Mouse (Mus musculus) cerebellum, adult (tissue): ENCODE results near the gene Evl.

ENCODE experiments used
- ATAC-seq: cut with Nextera tagmentation; 2 replicates; pipeline ENCODE4 v1.9.2; 2017; ENCODE audit warnings: mild to moderate bottlenecking, moderate library complexity, mixed read lengths; ENCODE audit not compliant: insufficient number of reproducible peaks, low FRiP score, low TSS enrichment

The Evl gene

DNA sequence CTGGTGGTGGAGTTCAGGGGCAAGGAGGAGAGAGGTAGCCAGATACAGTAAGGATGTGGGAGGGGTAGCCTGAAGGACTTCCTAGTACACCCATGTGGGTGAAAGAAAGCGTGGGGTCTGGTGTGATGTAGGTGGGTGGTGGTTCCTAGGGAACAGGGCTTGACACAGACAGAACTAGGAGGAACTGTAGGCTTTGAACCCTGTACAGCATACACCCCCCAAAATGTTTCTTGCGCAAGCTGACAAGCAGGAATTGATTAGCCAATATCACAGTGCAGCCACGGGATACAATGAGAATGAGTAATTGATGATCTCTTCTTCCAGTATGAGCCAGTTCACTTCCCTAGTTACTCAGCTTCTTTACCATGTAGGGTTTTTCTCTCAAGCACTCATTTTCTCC lies 84.6 kb downstream of the Evl start:
- no peak for ATAC-seq

DNA sequence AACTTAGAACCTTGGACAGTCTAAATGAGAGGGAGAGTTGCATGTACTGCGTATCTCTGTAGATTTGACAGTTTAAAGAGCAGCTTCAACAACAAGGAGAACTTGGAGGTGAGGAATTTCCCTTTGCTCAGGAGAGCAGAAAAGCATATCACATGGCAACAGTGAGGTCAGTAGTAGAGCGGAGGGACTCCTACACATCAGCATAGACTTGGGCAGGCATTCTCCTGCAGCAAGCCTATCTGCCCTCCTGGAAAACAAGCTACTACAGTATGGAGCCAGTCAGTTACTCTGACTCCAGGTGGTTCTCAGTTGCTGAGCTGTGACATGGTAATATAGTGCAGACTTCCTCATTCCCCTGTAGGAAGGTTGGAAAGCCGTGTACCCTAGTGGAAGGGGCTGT lies 87.5 kb downstream of the Evl start:
- no peak for ATAC-seq

DNA sequence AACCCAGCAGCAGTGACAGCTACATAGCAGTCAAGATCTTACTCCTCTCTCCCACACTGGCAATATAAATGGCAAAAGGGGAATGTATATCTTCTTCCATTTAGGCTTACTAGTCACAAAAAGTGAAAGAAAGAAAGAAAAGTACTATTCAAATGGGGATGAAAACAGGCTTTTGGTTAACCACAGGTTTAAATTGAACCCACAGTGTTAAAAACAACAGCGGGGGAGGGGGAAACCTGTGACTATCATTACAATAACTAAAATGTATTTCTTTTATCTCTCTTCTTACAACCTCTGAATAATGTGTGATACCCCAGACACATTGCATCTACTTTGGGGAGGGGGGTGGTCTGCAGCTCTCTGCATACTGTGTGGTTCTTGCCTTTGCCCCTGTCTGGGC lies 91.7 kb downstream of the Evl start:
- no peak for ATAC-seq

DNA sequence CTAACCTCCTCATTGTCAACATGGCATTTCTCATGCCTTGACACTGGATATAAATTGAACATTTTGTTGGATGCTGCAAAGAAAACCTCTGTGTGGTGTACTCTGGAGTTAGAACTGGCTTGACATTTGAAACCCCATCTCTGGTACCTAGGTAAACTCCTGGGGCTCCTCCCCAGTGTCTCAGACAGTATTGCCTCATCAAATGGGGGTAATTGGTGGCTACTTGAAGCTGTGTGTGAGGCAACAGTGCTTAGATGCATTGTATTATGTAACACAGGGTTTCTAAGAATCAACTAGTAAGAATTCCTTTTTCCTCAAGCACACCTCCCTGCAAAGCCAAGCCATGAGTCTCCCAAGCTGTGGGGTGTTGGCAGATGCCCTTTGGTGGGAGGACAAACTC lies 93.3 kb downstream of the Evl start:
- no peak for ATAC-seq

DNA sequence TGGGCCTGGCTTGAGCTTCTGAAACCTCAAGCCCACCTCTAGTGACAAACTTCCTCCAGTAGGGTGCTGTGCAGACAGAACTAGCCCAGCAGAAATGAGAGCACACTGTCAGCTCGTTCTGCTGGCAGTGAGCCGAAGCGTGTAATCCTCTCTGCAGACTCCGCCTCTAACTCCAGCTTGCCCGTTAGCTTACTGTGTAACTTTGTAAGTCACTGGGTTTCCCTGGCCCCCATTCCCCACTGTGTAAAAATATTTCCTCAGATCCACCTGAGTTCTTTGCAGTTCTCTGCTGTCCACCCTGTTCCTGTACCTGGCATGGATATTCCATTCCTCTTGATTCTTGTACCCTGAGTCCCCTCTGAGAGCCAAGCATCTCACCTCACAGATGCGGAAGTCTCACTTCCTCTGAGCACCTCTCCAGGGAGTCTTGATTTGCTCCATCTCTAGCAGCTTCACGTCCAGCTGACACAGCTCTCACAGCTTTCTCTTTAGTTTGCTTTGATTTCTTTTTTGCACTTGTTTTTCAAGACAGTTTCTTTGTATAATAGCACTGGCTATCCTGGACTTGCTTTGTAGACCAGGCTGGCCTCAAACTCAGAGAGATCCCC lies 96.6 kb downstream of the Evl start:
- no peak; the same call in 1 of the 2 replicates for ATAC-seq

DNA sequence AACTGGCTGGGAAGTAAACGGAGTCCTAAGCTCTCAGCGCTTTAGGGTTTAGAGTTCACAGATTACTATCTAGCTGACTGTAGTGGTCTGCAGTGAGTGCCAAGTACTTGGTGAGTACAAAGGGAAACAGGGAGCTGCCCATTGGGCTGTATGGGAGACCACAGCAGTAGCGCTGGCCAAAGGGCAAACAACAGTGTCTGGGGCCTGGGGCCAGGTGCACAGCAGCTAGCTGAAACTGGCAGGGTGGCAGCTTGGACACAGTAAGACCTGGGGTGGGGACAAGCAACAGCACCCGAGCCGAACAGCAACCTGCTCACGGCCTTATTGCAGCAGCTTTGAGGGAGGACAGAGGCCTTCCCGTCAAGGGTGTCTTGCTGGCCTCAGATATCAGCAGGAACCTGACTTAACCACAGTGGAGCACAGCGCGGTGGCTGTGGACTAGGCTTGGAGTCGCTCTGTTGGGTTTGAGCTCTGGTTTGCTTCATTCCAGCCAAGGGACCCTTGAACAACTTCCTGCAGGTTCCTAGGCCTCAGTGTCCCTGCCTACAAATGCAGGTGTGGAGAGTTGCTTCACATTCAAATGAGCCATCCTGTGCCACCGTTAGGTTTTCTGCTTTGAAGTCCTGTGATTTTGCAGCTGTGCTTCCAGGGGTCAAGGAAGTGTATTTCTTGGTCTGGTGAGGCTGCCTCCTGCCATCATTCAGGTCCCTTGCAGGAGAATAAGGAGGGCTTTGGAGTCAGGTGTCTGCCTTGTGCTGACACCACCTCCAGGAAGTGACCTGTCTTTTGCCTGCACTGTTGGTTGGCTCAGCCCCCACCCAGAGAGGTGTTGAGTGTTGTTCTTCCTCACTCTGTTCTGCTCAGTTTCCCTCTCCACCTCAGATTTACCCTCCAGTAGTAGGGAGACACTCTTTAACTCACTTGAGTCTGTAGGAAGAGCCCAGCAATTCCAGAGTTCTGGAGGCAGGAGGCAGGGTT lies 99.1 kb downstream of the Evl start:
- ATAC-seq, result no peak

DNA sequence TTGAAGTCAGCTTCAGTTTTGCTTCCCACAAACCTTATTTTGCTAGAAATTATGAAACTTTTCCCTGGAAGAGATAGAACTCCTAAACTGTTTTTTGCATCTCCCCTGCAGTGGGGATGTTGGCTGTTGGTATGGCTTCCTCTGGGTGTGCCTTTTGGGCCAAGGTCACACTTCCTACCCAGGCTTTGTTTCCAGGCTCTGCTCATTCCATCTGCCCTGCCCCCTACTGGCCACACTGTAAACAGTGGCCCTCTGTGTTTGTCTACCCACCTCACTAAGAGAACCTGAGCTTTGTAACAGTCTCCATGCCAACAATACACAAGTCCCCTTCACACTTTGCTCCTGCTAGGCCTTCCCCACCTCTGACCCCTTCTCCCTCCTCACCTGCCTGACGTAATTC lies 102.8 kb downstream of the Evl start:
- 0 out of 2 replicates have a peak, but pooled peaks have one; percentile 15 for ATAC-seq

DNA sequence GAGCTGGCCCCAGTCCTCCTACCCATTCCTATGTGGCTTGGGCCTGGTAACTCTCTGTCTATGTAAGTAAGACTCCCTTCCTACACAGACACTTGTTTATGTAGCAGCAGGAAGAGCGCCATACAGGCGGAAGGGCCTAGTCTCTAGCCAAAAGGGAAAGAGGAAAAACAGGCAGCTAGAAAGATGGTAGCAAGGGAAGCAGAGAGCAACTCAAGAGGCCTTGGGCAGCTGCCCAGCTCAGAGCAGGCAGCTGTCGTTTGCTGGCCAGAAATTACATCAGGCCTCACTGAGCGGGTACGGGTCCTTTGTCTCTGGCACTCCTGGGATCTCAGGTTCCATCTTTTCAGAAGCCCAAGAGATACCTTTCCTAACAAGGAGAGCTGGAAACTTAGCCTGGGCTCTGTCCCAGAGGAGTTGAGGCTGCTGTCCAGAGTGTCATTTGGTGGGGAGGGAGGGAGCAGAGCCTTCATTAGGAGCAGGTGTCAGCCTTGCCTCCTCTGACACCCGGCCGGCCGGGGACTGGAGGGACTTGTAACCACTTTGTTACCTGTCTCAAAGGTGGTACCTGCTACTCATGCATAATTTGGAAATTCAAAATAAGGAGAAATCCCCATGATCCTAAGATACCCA lies 114.2 kb downstream of the Evl start:
- ATAC-seq, result no peak

DNA sequence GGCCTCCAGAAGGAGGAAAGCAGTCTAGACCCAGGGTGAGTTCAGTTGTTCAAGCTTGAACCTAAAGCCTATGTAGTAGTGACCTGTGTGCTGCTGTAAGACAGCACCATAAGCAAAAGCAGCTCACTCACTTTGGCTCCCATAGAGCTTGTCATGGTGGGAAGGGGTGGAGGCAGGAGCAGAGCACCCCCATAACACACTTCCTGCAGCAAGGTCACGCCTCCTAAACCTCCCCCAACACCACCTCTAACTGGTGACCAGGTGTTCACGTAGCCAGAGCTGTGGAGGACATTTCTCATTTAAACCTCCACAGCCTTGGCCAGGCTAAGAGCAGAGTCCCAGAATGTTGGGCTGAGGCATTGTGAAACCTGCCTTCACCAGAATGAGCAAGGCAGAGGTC lies 117.0 kb downstream of the Evl start:
- ATAC-seq, result no peak

DNA sequence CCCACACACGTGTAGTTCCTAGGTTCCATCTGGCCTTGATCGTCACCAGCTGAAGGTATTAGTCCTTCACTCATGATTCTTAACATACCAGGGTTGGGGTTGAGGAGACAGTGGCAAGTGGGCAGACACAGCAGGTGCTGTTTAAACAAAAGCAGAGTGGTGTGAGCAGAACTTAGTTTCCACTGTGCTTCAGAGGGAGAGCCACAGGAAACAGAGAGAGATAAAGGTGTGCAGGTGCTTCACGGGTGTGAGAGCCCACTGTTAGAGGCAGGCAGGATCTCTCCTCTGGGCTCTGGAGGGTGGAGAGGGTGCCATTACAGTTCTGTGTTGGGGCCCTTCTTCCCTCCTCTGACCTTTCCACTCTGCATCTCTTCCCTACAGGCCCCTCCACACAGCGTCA lies 118.4 kb downstream of the Evl start:
- ATAC-seq, result no peak

DNA sequence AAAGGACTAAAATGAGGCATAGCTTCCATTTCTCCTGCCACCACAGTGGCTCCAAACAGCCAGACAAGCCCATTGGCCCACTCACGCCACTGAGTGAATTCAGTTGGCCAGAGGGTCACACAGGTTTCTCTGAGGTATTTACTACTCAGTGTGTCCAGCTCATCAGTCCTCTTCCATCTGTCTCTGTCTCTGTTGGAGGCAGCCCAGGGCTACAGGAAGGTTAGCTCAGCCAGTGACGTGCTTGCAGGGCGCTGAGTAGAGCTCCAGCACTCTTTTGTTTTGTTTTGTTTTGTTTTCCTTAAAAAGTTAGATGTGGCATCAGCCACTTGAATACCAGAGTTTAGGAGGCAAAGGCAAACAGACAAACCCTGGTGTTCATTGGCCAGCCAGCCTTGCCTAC lies 119.0 kb downstream of the Evl start:
- no peak for ATAC-seq

DNA sequence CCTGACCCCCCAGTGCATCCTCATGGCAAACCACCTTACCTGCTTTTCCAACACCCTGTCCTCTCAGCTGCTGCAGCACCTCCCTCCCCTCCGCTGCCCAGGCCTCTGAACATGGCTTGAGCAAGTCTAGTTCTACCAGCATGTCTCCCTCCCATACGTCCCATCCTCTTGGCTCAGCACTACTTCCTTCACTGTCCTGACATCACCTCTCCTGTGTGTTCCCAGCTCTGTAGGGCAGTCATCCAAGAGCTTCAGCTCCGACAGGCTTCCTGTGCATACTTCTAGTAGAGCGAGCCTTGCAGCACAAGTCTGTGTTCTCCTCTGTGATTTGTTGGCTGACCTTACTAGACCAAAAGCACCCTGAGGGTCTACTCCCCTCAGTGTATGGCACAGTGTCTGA lies 120.0 kb downstream of the Evl start:
- ATAC-seq, result peak; percentile 53; the same call in 1 of the 2 replicates

DNA sequence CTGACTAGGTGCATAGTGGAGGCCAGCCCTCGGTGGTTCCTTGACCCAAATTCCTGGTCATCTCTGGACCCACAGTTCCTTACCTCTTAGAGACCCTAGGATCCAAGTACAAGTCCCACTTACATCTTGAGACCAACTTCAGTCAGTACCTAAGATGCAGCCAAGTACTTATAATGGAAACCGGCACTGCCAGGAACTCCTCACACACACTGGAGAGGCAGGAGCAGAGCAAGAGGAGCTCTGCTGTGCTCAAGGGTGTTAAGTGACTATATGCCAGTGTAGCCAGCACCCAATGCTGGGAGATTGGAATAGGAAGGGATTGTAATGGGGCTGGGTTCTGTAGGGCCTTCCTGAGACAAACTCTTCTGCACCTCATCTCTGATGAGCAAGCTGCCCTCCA lies 120.4 kb downstream of the Evl start:
- no peak for ATAC-seq

DNA sequence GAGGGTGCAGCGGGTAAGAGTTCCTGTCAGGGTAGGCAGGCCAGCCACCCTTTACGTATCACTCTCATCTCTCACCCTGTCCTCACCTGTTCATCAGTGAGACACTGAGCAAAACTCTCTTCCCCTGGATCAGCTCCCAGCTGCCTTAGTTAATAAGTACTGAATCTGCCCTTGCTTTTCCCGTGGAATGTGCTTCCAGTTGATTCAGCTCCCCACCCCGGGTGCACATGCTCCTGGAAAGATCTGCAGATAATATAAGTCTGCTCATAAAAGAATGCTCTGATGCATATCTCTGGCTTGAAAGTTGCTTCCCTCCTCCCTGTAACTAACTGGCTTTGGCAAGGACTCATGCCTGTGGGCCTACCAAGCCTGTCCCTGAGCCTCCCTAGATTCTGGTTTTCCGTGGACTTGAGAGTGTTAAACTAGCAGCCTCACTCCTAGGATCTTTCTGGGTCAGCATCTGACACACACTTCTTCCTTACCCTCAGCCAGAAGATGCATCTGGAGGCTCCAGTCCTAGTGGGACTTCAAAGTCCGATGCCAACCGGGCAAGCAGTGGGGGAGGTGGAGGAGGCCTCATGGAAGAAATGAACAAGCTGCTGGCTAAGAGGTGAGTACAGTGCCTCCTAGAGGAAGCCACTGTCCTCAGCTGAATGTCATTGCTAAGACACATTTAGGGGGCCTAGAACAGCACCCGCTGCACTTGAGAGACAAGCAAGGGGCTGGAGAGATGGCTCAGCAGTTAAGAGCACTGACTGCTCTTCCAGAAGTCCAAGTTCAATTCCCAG lies 121.3 kb downstream of the Evl start:
- ATAC-seq, result no peak

DNA sequence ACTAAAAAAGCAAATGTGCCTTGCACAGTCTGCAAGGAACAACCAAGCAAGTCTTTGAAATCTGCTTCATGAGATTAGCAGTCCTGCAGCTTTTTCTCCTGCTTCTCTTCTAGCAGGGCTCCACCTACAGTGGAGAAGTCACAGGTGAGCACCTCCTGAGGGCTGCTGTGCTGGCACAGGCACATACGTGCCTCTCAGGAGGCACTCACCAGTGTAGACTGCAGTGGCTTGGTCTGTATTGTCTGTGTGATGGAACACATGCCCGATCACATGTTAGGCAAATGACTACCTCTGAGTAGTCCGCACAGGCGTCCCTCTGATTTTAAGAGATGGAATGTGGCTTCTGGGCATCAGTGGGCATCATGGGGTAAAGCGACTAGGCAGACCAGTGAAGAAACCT lies 122.6 kb downstream of the Evl start:
- no peak for ATAC-seq

DNA sequence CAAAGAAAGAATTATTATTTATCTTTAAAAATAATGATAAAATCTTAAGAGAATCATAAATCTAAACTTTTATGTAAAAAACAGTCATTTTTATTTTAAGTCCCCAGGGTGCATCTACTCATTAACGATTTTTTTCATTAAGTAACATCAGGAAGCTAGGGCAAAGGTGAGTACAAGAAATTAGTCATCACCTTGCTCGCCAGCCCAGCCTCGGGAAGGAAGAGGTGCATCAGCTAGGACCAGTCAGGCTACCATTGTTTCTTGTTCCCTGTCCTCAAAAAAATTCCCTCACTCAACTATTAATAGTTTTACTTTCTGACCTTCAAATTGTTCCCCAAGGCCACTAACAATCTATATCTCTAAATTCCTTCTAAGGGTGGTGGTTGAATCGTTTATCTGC lies 123.8 kb downstream of the Evl start:
- ATAC-seq, result no peak

DNA sequence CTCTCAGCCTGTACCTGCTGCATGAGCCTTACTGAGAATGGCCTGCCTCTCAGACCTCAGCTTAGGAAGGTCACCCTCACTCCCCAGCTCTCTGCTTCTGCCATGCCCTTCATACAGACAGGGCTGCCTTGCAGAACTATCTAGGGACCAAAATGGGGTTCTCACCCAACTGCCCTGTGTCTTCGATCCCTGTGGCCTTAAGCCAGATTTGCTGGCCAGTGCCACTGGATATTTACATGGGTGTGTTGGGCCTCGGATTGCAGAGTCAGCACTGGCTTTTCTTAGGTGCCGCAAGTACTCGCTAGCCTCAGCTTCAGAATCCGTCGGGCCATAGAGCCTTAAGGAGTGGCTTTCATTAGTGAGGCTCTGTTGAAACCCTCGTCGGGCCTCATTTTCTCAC lies 126.3 kb downstream of the Evl start:
- ATAC-seq, result no peak

DNA sequence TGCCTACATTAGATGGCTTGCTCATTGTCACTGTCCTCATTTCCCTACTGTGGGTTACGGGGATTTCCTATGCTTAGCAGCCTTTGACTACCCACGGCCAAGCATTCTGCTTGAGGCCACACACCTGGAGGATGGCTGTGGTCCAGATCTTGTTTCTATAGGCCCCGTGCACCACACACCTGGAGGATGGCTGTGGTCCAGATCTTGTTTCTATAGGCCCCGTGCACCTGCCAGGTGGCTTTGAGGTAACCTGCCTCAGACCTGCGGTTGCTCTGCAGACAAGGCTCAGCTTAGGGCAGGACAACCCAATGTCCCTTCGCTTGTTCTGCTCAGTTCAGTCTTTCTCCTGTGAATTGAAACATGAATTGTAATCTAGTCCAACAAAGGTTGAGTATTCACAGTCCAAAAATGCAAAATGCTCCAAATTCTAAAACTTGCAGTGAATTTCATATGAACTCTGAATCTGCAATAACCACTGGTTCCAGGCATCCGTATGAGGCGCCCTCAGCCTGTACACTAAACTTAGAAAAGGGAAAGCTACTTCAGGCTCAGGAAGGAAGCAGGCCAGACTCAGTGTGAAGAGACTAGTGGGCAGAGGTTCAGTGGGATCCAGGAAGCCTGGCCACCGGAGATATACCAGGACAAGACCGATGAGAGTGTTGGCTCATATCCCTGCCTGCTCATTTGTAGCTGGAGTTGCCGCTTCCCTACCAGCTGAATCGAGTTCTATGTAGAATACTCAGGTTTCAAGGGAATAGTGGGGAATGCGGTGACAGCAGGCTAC lies 127.9 kb downstream of the Evl start:
- ATAC-seq, result no peak

DNA sequence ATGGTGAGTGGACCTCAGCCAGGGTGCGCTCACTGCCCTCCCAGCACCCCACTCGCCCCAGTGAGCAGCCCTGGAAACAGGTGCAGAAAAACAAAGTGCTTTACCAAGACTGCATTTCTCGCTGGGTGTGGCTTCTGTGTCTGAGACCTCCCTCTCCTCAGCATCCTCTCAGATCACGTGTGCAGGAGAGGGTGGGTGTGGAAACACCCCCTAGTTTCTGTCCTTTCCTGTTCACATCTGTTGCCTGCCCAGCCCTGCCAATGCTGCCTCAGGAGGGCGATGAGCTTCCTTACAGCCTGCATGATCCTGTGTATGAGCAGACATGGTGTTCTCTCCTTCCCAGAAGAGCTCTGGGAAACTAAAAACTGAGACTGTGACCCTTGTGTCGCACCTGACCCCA lies 131.9 kb downstream of the Evl start:
- no peak for ATAC-seq

DNA sequence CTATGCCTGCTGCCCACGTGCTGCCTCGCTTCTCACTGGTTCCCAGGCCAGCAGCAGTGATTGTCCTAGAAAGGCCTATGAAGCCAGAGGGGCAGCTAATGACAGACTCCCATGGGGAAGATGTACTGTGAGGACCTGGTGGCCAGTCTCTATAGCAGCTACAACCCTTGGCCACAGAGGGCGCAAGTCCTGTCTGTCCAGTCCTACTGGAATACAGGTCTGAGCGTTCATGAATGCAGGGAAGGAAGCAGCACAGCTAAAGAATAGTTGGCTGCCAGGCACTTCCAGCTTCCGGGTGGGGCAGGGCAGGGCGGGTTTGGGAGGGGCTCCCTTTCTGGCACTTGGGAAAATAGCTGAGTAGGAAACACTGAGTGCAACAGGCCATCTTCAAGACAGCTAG lies 132.4 kb downstream of the Evl start:
- ATAC-seq, result no peak
